Mouse (Mus musculus) intestine, embryonic 15.5 days (tissue): Measurements from ENCODE around the gene Plcd4. TPM values are rescaled to one million over a fixed set of nuclear protein-coding genes. Genes with fewer than 3 reads are reported as not detected.
"Not testable (repeated sequence)": the region's sequence is repeated elsewhere in the genome, so short reads cannot be mapped to it uniquely, and the experiment has no call there.

Source experiments
- ATAC-seq: fragments of 200-750 bp; cut with Nextera tagmentation; 2 replicates; pipeline ENCODE4 v1.8.0; 2017; ENCODE audit warnings: moderate TSS enrichment, moderate library complexity
- H3K27ac ChIP-seq: fragments of 300-500 bp; sonication (generic); 2 replicates; pipeline ENCODE4 v1.5.1; 2015; ENCODE audit warnings: mild to moderate bottlenecking, inconsistent platforms
- H3K27me3 ChIP-seq: fragments of 300-500 bp; sonication (generic); replicated peaks from 2 replicates; pipeline ENCODE4 v1.6.1; 2015; ENCODE audit warnings: inconsistent platforms
- H3K36me3 ChIP-seq: fragments of 300-500 bp; sonication (generic); 2 replicates; pipeline ENCODE4 v1.6.1; 2015; ENCODE audit warnings: inconsistent platforms
- H3K4me1 ChIP-seq: fragments of 300-500 bp; sonication (generic); replicated peaks from 2 replicates; pipeline ENCODE4 v1.6.1; 2015; ENCODE audit warnings: inconsistent platforms
- H3K4me2 ChIP-seq: fragments of 300-500 bp; sonication (generic); replicated peaks from 2 replicates; pipeline ENCODE4 v1.6.1; 2015; ENCODE audit warnings: mild to moderate bottlenecking, inconsistent platforms
- H3K4me3 ChIP-seq: fragments of 300-500 bp; sonication (generic); replicated peaks from 2 replicates; pipeline ENCODE4 v1.5.1; 2015; ENCODE audit warnings: inconsistent platforms
- H3K9ac ChIP-seq: fragments of 300-500 bp; sonication (generic); 2 replicates; pipeline ENCODE4 v1.6.1; 2015; ENCODE audit warnings: inconsistent platforms
- H3K9me3 ChIP-seq: fragments of 300-500 bp; sonication (generic); 2 replicates; pipeline ENCODE4 v1.6.1; 2016; ENCODE audit warnings: inconsistent platforms
- WGBS: fragments of 180-500 bp; shearing (Covaris S2); methylation state at CpG from one replicate; pipeline ENCODE4 v1.1.7; 2015; 5-methylcytosine and 5-hydroxymethylcytosine counted together
- polyA plus RNA-seq: library from polyadenylated mRNA; unstranded; fragments of >200 nt; fragmentation: Nextera tagmentation; extraction: Ambion mirVana; gene quantifications from 2 replicates; pipeline ENCODE4 v1.2.1, GENCODE M21; 2015

The Plcd4 gene
- polyA plus RNA-seq = 0.29 TPM in 1 of 2 replicates, not detected in the other

DNA sequence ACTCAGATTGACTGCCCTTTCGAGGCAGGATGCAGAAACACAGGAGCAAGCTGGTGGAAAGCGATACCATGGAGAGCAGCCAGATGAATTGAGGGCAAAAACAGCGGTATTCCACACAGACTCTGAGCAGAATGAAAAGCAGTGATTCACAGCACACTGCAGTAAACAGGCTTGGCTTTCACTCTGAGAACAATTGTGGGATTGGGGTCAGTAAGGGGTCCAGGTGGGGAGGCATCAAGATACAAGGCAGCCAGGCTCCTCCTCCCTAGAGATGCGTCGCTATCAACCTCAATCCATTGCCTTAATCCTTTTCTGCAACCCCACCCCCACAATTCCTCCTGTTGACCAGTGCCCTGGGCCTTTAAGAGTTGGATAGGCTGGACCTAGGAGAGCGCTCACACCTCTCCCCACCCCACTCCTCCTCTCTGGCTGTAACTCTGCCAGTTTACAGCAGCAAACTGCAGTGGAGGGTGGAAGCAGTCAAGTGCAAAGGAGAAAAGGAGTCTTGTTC is at the start of gene Plcd4:
TSS of gene Plcd4 (plus strand) at position 438 of the 511 bp plus-strand sequence.
- 5% methylated on average over 6 of the region's 6 CpGs for WGBS
- Histone ChIP-seq H3K27ac (no peak within 1 kb of the TSS), H3K4me3 (no peak within 1 kb of the TSS), H3K4me1 (0 out of 2 replicates have a peak, but pooled peaks cover 4% of the 10 kb centered on the region), H3K9me3 (no peaks in the 10 kb centered on the region), H3K9ac (no peak within 1 kb of the TSS), H3K36me3 (no peaks in the 10 kb centered on the region), H3K4me2 (no peak within 1 kb of the TSS), H3K27me3 (no peaks in the 10 kb centered on the region)
- no peak for ATAC-seq

DNA sequence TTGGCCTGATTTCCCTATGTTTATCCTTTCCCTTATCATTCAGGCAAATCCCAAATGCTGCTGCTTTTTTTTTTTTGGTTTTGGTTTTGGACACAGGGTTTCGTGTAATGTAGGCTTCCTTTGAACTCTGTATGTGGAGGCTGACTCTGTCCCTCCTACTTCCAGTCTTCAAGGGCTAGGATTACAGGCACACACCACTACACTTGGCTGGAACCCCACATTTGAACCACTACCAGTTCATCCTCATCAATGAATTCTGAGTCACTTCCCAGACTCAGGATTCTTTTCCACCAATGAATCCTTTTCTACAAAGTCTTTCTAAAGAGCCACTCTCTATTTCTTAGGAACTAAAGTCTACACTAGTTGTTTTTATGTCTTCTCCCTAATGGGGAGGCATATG is 41.6 kb upstream of the Plcd4 start:
- Histone ChIP-seq H3K4me2 (no peak overlapping the region), H3K9me3 (no peaks in the 10 kb centered on the region), H3K4me1 (peaks cover 3% of the 10 kb centered on the region; the same call in 1 of the 2 replicates), H3K4me3 (no peak overlapping the region), H3K9ac (no peak overlapping the region), H3K27ac (no peak overlapping the region), H3K27me3 (no peaks in the 10 kb centered on the region), H3K36me3 (no peaks in the 10 kb centered on the region)
- 72% methylated on average over 1 of the region's 1 CpGs for WGBS
- ATAC-seq = no peak

DNA sequence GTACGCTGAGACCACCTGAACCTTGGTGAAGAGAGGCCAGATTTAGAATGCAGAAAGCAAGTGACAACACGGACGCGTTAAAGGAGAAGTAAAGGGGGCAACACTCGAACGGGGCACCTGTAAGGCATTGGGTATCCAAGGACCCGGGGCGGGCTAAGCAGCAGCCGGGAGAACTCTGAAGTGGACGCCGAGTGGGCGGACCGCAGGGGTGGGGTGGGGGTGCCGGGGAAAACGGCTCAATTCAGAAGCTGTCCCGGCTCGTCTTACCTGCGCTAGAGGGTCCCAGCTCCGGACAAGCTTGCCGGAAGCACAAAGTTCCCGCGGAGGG is 37.3 kb upstream of the Plcd4 start:
- peak overlapping the region; percentile 87 for H3K4me3 ChIP-seq
- H3K27me3 ChIP-seq = no peaks in the 10 kb centered on the region
- peaks cover 14% of the 10 kb centered on the region for H3K4me1 ChIP-seq
- peak; percentile 78 for ATAC-seq
- WGBS = 0% methylated on average over 22 of the region's 22 CpGs
- no peaks in the 10 kb centered on the region for H3K36me3 ChIP-seq
- H3K9ac ChIP-seq = peak overlapping the region; percentile 65
- H3K27ac ChIP-seq = peak overlapping the region; percentile 52
- H3K9me3 ChIP-seq = no peaks in the 10 kb centered on the region
- H3K4me2 ChIP-seq = peak overlapping the region; percentile 61

DNA sequence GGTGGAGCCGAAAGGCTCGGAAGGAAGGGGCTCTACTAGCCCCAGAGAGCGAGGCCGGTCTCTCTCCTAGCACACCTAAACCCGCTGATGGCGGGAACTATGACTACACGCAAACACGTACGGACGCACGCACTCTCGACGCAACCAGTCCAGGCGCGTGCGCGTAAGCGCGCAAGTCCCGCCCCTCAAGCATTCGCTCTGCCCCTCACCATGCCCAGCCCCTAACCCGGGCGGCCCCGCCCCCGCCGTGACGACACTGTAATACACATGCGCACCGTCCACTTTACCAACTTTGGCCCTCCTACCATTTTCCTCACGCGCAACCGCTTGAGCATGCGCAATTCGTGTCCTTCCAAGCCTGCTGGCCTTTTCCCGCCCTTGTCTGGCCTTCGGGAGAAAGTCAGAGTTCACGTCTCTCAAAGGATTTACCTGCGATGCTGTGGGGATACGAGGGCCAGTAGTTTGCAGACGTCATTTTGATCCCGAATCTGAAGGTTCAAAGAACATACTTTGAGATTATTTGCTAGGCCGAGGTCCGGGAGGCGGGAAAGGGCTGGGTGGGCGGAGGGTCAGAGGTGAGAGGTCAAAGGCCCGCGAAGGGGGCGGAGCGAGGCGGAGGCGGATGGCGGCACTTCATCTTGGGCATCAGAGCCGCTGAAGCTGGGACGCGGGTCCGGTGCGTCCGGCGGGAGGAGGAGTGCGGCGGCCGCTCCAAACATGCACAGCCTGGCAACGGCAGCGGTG is 36.8 kb upstream of the Plcd4 start, which contains the start of gene Cnot9:
TSS of gene Cnot9 (plus strand) at position 338 of the 744 bp plus-strand sequence.
- no peaks in the 10 kb centered on the region for H3K36me3 ChIP-seq
- H3K4me1 ChIP-seq = peaks cover 14% of the 10 kb centered on the region
- WGBS = under 1% methylated on average over 63 of the region's 64 CpGs
- peak within 1 kb of the TSS; percentile 88 for H3K27ac ChIP-seq
- peak within 1 kb of the TSS; percentile 71 for H3K4me2 ChIP-seq
- peak within 1 kb of the TSS; percentile 87 for H3K4me3 ChIP-seq
- H3K9ac ChIP-seq = peak within 1 kb of the TSS; percentile 92
- ATAC-seq = peak; percentile 100
- H3K9me3 ChIP-seq = no peaks in the 10 kb centered on the region
- H3K27me3 ChIP-seq = no peaks in the 10 kb centered on the region

DNA sequence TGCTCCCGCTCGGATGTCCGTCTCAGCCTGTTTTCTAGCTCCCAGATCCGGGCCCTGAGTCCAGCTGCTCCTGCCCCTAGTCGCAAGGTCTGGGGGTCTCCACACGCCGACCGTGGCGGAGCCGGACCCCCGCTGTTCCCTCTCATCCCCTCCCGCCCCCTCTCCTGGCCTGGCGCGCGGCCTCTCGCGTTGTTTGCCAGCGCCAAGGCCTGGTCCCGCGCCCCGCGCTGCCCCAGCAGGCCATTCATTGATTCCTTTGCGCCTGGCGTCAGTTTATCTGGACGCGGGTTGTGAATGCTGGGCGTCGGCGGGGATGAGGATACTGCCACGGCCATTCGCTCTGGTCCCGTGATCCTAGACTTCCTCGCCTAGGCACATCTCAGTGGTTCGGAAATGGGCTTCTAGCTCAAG is 36.2 kb upstream of the Plcd4 start:
- peak overlapping the region; percentile 92 for H3K9ac ChIP-seq
- H3K27ac ChIP-seq = peak overlapping the region; percentile 88
- peak; percentile 26 for ATAC-seq
- no peaks in the 10 kb centered on the region for H3K36me3 ChIP-seq
- peak overlapping the region; percentile 71 for H3K4me2 ChIP-seq
- no peaks in the 10 kb centered on the region for H3K27me3 ChIP-seq
- under 1% methylated on average over 34 of the region's 34 CpGs for WGBS
- H3K9me3 ChIP-seq = no peaks in the 10 kb centered on the region
- H3K4me1 ChIP-seq = peaks cover 14% of the 10 kb centered on the region
- peak overlapping the region; percentile 87 for H3K4me3 ChIP-seq

DNA sequence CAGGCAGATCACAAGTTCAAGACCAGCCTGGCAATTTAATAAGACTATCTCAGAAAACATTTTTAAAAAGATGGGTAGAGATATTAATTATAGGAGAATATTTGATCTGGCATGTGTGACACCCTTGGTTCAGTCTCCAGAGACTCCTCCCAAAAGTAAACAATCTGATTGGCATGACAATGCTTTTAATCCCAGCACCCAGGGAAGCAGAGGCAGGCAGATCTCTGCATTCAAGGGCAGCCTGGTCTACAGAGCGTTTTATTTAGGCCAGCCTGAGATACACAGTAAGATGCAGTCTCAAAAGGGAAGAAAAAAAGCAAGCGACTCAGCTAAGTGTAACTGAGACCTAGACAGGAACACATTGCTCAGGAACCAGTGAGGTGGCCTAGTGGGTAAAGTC is 34.9 kb upstream of the Plcd4 start:
- ATAC-seq = no peak
- no peak overlapping the region for H3K9ac ChIP-seq
- 0 out of 2 replicates have a peak, but pooled peaks cover 2% of the 10 kb centered on the region for H3K36me3 ChIP-seq
- H3K4me1 ChIP-seq = peaks cover 14% of the 10 kb centered on the region
- peak overlapping the region; percentile 71 for H3K4me2 ChIP-seq
- 94% methylated on average over 2 of the region's 2 CpGs for WGBS
- no peaks in the 10 kb centered on the region for H3K9me3 ChIP-seq
- no peak overlapping the region for H3K4me3 ChIP-seq
- H3K27ac ChIP-seq = no peak overlapping the region
- H3K27me3 ChIP-seq = no peaks in the 10 kb centered on the region

DNA sequence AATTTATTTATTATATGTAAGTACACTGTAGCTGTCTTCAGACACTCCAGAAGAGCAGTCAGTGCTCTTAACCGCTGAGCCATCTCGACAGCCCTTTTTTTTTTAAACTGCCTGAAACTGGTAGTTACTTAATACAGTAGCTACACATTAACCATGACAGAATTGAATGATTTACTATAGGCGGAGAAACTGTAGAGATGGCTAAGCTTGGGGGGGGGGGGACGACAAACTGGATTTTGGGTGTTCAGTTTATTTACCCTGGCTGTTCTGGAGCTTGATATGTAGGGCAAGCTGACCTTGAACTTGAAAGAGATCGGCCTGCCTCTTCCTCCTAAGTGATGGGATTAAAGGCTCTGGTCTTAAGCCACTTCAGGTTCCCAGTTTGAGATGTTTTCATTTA is 31.4 kb upstream of the Plcd4 start:
- Histone ChIP-seq H3K36me3 (0 out of 2 replicates have a peak, but pooled peaks cover 3% of the 10 kb centered on the region), H3K27me3 (no peaks in the 10 kb centered on the region)
- WGBS = 86% methylated on average over 5 of the region's 5 CpGs

DNA sequence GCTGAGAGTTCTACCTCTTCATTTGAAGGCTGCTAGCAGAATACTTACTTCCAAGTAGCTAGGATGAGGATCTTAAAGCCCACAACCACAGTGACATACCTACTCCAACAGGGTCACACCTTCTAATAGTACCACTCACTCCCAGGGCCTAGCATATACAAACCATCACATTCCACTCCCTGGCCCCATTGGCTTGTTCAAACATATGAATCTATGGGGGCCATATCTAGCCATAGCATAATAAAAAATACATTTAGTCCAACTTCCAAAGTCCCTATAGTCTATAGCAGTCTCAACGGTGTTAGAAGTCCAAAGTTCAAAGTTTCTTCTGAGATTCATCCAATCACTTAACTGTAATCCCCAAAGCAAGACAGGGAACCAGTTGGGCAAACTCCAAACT is 29.7 kb upstream of the Plcd4 start:
- H3K4me1 ChIP-seq, H3K36me3 ChIP-seq, H3K27ac ChIP-seq, H3K9me3 ChIP-seq, H3K27me3 ChIP-seq, H3K4me2 ChIP-seq, H3K9ac ChIP-seq, H3K4me3 ChIP-seq: not testable (repeated sequence)
- WGBS = 67% methylated on average over 1 of the region's 1 CpGs
- peak; percentile 60 for ATAC-seq

More for the DNA sequence above, 31.4 kb upstream of the Plcd4 start:
- ATAC-seq = no peak
- Histone ChIP-seq H3K27ac (no peak overlapping the region), H3K9me3 (no peaks in the 10 kb centered on the region), H3K4me3 (no peak overlapping the region), H3K4me2 (no peak overlapping the region), H3K9ac (no peak overlapping the region), H3K4me1 (peaks cover 10% of the 10 kb centered on the region)

DNA sequence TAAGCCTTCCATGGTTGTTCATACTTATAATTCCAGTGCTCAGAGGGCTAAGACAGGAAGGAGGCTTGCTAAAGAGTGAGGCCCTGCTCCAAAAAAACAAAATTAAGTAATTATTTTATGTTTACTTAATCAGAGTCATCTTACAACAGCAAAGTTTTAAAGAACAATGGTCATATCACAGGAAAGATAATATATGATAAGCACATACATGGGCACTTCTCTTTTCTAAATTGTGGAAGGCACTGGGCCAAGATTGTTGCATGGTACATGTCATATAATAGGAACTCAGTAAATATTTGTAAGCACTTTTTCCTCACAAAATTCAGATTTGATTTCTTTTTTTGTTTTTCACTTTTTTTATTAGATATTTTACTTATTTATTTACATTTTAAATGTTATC is 22.8 kb upstream of the Plcd4 start:
- ATAC-seq = no peak
- H3K27me3 ChIP-seq = no peaks in the 10 kb centered on the region
- H3K36me3 ChIP-seq = peaks cover 16% of the 10 kb centered on the region
- no peak overlapping the region for H3K9ac ChIP-seq
- H3K4me1 ChIP-seq = no peaks in the 10 kb centered on the region
- H3K4me2 ChIP-seq = no peak overlapping the region
- no peaks in the 10 kb centered on the region for H3K9me3 ChIP-seq
- no peak overlapping the region for H3K27ac ChIP-seq
- H3K4me3 ChIP-seq = no peak overlapping the region

DNA sequence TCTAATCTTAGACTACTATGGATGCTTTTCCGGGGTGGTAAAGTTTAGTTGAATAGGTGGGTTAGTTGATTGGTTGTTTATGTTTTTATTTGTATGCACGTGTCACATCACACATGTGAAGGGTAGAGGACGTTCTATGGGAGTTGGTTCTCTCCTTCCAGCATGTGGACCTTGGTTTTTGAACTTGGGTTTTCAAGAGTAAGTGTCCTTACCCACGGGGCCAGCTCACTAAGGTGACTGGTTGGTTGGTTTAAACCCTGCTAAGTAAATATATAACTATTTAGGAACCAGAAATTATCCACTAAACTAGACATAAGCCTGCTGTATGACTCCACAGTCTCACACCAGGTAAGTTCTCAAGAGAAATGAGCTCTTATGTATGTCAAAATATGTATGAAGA is 17.9 kb upstream of the Plcd4 start:
- no peaks in the 10 kb centered on the region for H3K9me3 ChIP-seq
- H3K4me1 ChIP-seq = no peaks in the 10 kb centered on the region
- no peak overlapping the region for H3K4me3 ChIP-seq
- H3K27ac ChIP-seq = no peak overlapping the region
- no peak for ATAC-seq
- no peaks in the 10 kb centered on the region for H3K27me3 ChIP-seq
- WGBS = 88% methylated on average over 4 of the region's 4 CpGs
- H3K9ac ChIP-seq = no peak overlapping the region
- no peak overlapping the region for H3K4me2 ChIP-seq
- peaks cover 30% of the 10 kb centered on the region for H3K36me3 ChIP-seq

DNA sequence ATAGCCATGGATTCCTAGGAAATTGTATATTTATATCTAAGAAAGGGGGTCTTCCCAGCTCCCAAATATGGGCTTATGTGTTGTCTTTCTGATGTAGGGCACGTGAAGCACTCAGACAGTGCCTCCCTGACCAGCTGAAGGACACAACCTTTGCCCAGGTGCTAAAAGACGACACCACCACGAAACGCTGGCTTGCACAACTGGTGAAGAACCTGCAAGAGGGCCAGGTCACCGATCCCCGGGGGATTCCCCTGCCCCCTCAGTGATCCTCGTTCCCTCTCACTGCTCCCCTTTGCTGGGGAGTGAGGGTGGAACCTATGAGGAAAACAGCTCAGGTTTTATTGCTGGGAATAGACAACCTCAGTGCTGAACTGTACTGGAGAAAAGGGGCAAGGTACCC is 14.1 kb upstream of the Plcd4 start:
- ATAC-seq = no peak
- peaks cover 28% of the 10 kb centered on the region for H3K36me3 ChIP-seq

DNA sequence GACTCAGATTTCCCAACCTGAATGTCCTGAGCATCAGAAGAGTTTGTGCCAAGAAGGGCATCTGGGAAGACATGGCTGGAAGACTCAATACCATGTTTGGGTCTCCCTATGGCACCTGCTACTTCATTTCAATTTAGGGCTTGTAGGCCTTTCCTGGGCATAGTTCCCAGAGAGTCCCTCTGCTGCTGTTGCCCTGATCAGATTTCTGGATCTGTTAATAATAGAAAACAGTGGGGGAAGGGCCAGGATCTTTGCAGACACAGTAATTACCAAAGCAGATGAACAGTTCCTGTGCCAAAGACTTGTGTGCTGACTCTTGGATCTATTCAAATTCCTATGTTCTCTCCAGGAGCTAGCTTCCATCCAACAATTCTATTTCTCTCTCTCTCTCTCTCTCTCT is 4.0 kb upstream of the Plcd4 start:
- Histone ChIP-seq H3K9ac (no peak overlapping the region), H3K36me3 (no peaks in the 10 kb centered on the region), H3K4me3 (no peak overlapping the region), H3K9me3 (no peaks in the 10 kb centered on the region), H3K4me1 (0 out of 2 replicates have a peak, but pooled peaks cover 4% of the 10 kb centered on the region), H3K27me3 (no peaks in the 10 kb centered on the region), H3K4me2 (no peak overlapping the region), H3K27ac (no peak overlapping the region)
- no peak for ATAC-seq

More for the DNA sequence above, 14.1 kb upstream of the Plcd4 start:
- H3K4me2 ChIP-seq = no peak overlapping the region
- no peak overlapping the region for H3K27ac ChIP-seq
- no peaks in the 10 kb centered on the region for H3K27me3 ChIP-seq
- no peaks in the 10 kb centered on the region for H3K4me1 ChIP-seq
- WGBS = 86% methylated on average over 7 of the region's 7 CpGs
- no peaks in the 10 kb centered on the region for H3K9me3 ChIP-seq
- no peak overlapping the region for H3K9ac ChIP-seq
- no peak overlapping the region for H3K4me3 ChIP-seq

DNA sequence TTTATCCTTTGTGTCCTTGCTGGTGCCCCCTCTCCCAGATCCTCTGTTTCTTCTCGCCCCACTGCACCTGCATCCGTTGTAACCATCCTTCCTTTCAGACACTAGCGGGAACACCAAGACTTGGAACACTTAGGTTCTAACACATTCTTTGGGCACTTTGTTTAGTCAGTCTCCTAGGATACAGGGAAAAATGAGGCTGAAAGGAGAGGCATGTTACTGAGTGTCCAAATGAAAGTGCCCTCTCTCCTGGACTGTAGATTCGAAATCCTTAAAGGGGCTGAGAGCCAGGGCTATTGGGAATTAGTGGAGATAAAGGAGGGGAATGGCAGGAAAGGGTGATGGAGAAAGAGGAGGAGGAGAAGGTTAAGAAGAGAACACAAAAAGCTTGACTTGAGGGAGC is 1.5 kb downstream of the Plcd4 start, which contains the start of gene Usp37:
TSS of gene Usp37 (minus strand) at position 101 of the 400 bp plus-strand sequence.
- Histone ChIP-seq H3K36me3 (no peaks in the 10 kb centered on the region), H3K4me2 (no peak within 1 kb of the TSS)
- WGBS = 84% methylated on average over 4 of the region's 4 CpGs

More for the DNA sequence above, 1.5 kb downstream of the Plcd4 start, which contains the start of gene Usp37:
- Histone ChIP-seq H3K27me3 (no peaks in the 10 kb centered on the region), H3K9me3 (no peaks in the 10 kb centered on the region), H3K9ac (no peak within 1 kb of the TSS), H3K4me1 (0 out of 2 replicates have a peak, but pooled peaks cover 4% of the 10 kb centered on the region), H3K27ac (no peak within 1 kb of the TSS), H3K4me3 (no peak within 1 kb of the TSS)
- ATAC-seq = no peak
